Mouse (Mus musculus): Measurements from ENCODE around the gene Ypel2. TPM values are rescaled to one million over a fixed set of nuclear protein-coding genes. Genes with fewer than 3 reads are reported as not detected.
"Not testable (repeated sequence)": the region's sequence is repeated elsewhere in the genome, so short reads cannot be mapped to it uniquely, and the experiment has no call there.

Ypel2 gene
- polyA plus RNA-seq (2016; fragmentation: Nextera tagmentation; extraction: Ambion mirVana): 4.2 and 4.3 TPM in 2 replicates

DNA sequence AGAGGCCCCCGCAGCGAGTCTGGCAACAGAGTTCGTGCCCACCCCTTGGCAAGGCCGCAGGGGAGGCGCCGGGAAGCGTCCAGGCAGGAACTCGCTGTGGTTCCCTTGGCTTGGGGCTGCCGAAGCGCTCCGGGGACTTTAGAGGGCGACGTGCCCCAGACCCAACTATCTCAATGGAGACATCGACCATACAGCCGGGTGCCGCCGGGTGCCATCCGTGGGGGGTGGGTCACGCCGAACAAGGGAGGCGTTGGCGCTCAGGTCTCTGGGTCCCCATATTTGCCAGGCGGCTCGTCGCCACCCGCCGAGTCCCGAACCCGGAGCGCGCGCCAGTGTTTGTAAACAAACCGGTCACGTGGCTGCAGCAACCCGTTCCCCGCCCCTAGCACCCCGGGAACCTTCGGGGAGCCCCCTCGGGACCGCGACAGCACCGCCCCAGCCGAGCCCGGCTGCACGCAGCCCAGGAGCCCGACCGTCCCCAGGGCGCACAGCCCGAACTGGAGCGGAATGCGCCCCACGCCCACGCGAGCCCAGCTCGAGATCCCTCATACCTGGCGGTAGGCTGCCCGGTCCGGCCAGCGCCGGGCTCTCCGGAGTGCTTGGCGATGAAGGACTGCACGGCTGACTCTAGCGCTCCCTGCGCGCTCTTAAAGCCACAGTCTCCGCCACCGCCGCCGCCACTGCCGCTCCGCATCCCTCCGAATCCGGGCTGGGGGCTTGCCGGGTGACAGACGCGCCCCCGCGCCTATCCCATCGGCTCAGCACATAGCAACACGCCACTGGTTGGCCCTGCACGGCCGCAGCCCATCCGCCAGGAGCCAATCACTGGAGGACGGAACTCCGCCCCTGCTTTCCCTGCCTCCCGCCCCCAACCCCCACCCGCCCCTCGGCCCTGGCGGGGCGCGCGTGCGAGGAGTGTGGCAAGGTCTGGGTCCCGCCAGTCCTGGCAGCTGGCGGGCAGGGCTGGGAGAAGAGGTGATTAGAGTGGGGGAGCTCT lies at the start of gene Ypel2:
Ypel2 (minus strand) TSS at position 667 of the 997 bp plus-strand sequence.
- peak within 1 kb of the TSS; percentile 91 for H3K27ac ChIP-seq
- H3K27me3 ChIP-seq (ENCODE audit: insufficient read depth, poor library complexity, severe bottlenecking): peaks cover 6% of the 10 kb centered on the region; the same call in 1 of the 2 replicates
- H3K36me3 ChIP-seq: no peaks in the 10 kb centered on the region
- WGBS: under 1% methylated on average over 96 of the region's 96 CpGs
- peak within 1 kb of the TSS; percentile 92 for H3K4me3 ChIP-seq
- peak; percentile 98 for DNase-seq (ENCODE audit: low spot score)
- H3K9me3 ChIP-seq: no peaks in the 10 kb centered on the region
- H3K4me1 ChIP-seq (replicated peaks): peaks cover 63% of the 10 kb centered on the region

- no peak overlapping the region for H3K4me3 ChIP-seq
- H3K36me3 ChIP-seq: peaks cover 96% of the 10 kb centered on the region
- H3K9me3 ChIP-seq: no peaks in the 10 kb centered on the region
- no peak for DNase-seq (ENCODE audit: low spot score)
- H3K4me1 ChIP-seq (replicated peaks): no peaks in the 10 kb centered on the region
- no peaks in the 10 kb centered on the region for H3K27me3 ChIP-seq (ENCODE audit: insufficient read depth, poor library complexity, severe bottlenecking)
- WGBS: 88% methylated on average over 3 of the region's 3 CpGs
- H3K27ac ChIP-seq: no peak overlapping the region
Observed at GRCm38 (mm10) chr11:87043052-87043451, 49.5 kb upstream of the Ypel2 start.

DNA sequence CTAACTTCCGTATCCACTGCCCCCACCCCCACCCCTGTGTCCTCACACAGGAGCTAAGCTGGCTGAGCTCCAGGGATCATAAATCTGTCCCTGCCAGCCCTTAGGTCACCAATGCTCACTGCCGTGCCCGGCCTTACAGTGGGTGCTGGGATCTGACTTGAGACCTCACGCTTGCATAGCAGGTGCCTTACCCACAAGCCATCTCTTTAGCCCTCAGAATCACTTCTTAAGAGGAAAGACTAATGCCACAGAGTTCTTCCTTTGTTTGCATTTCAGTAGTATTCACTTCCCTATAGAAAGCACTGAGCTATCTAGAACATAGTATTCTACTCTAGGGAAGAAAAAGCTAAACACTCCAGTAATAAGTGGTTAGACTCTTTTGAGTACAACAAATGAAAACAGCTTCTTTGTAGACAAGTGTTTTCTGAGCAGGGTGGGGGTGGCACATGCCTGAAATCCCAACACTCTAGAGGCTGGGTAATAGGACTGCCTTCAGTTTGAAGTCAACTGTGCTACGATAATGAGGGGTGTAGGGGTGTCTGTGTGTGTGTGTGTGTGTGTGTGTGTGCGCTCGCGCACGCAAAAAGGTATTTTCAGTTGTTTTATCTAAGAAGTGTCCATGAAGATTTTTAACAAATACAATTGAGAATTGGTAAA lies 45.9 kb upstream of the Ypel2 start:
- no peaks in the 10 kb centered on the region for H3K27me3 ChIP-seq (ENCODE audit: insufficient read depth, poor library complexity, severe bottlenecking)
- H3K4me1 ChIP-seq (replicated peaks): no peaks in the 10 kb centered on the region
- no peak overlapping the region for H3K4me3 ChIP-seq
- no peak for DNase-seq (ENCODE audit: low spot score)
- H3K36me3 ChIP-seq: peaks cover 96% of the 10 kb centered on the region
- 95% methylated on average over 9 of the region's 9 CpGs for WGBS
- H3K9me3 ChIP-seq: no peaks in the 10 kb centered on the region
- no peak overlapping the region for H3K27ac ChIP-seq

- no peak for DNase-seq (ENCODE audit: low spot score)
- Histone ChIP-seq H3K27me3 (ENCODE audit: insufficient read depth, poor library complexity, severe bottlenecking) (no peaks in the 10 kb centered on the region), H3K4me1 (replicated peaks) (no peaks in the 10 kb centered on the region), H3K4me3 (no peak overlapping the region), H3K27ac (no peak overlapping the region), H3K36me3 (peaks cover 85% of the 10 kb centered on the region), H3K9me3 (no peaks in the 10 kb centered on the region)
- 60% methylated on average over 4 of the region's 4 CpGs for WGBS
Observed at GRCm38 (mm10) chr11:87036180-87036579, 42.7 kb upstream of the Ypel2 start.

- peaks cover 10% of the 10 kb centered on the region for H3K36me3 ChIP-seq
- H3K27ac ChIP-seq: no peak overlapping the region
- WGBS: 94% methylated on average over 3 of the region's 3 CpGs
Observed at GRCm38 (mm10) chr11:87028212-87028611, 34.7 kb upstream of the Ypel2 start.

DNA sequence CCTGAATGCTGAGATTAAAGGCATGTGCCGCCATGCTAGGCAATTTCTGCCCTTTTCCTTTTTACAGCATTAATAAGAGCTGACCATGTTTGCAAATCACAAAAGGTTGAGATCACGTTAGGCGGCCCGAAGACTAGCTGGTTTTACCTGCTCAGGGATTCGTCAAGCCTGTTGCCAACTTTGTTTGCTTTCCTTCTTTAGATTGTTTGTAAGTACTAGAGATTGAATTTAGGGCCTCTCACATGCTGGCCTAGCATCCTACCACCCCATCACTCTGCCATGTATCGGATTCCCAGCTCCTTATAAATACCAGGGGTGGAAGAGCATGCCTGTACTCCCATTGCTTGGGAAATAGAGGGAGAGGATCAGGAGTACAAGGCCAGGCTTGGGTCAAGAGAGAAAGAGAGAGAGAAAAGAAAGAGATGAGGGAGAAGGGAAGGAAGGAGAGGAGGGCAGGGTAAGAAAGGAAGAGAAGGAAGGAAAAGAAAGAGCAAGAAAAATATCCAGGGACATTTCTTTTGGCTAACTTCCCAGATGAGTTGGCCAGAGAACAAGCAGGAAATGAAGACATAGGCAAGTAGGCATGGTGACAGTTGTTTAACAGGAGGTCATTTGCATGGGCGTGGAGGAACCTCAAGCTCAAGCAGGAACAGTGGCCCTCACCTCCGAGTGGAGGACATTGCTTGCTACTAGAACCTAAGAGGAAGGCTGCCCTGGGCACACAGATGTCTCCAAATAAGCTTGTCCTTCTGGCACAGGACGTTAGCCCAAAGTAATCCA lies 32.8 kb upstream of the Ypel2 start:
- Histone ChIP-seq H3K27ac (no peak overlapping the region), H3K36me3 (no peaks in the 10 kb centered on the region), H3K4me3 (no peak overlapping the region), H3K27me3 (ENCODE audit: insufficient read depth, poor library complexity, severe bottlenecking) (no peaks in the 10 kb centered on the region), H3K9me3 (no peaks in the 10 kb centered on the region), H3K4me1 (replicated peaks) (no peaks in the 10 kb centered on the region)
- DNase-seq (ENCODE audit: low spot score): no peak
- WGBS: 82% methylated on average over 9 of the region's 9 CpGs

More at GRCm38 (mm10) chr11:87028212-87028611, 34.7 kb upstream of the Ypel2 start:
- Histone ChIP-seq H3K4me3 (no peak overlapping the region), H3K4me1 (replicated peaks) (no peaks in the 10 kb centered on the region), H3K27me3 (ENCODE audit: insufficient read depth, poor library complexity, severe bottlenecking) (no peaks in the 10 kb centered on the region), H3K9me3 (no peaks in the 10 kb centered on the region)
- DNase-seq (ENCODE audit: low spot score): no peak

DNA sequence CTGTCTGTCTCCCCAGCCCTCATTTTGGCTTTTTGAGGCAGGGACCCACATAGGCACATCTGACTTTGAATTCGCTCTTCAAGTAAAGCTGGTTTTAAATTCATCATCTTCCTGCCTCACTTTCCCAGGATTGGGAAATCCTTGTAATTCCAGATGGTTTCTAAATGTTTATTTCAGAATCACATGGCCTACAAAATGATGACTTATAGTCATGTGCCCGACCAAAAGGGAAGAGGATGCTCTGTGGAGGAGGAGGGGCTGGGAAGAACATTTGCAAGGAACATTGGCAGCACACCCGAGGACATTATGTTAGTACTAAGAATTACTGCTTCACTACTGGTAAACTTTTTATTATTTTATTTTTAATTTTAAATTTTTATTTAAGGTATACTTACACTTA lies 31.8 kb upstream of the Ypel2 start:
- 82% methylated on average over 3 of the region's 3 CpGs for WGBS
- H3K27ac ChIP-seq: no peak overlapping the region
- no peaks in the 10 kb centered on the region for H3K9me3 ChIP-seq
- H3K36me3 ChIP-seq: no peaks in the 10 kb centered on the region
- DNase-seq (ENCODE audit: low spot score): no peak
- no peaks in the 10 kb centered on the region for H3K27me3 ChIP-seq (ENCODE audit: insufficient read depth, poor library complexity, severe bottlenecking)
- H3K4me3 ChIP-seq: no peak overlapping the region
- no peaks in the 10 kb centered on the region for H3K4me1 ChIP-seq (replicated peaks)

GRCm38 (mm10) chr11:87023240-87023639 lies 29.7 kb upstream of the Ypel2 start:
- DNase-seq (ENCODE audit: low spot score); H3K27ac ChIP-seq; H3K36me3 ChIP-seq; H3K9me3 ChIP-seq; H3K4me1 ChIP-seq (replicated peaks); H3K4me3 ChIP-seq; H3K27me3 ChIP-seq (ENCODE audit: insufficient read depth, poor library complexity, severe bottlenecking): not testable (repeated sequence)
- WGBS: 72% methylated on average over 8 of the region's 8 CpGs

- no peak overlapping the region for H3K4me3 ChIP-seq
- no peak overlapping the region for H3K27ac ChIP-seq
- no peaks in the 10 kb centered on the region for H3K36me3 ChIP-seq
- WGBS: 84% methylated on average over 4 of the region's 4 CpGs
- no peaks in the 10 kb centered on the region for H3K9me3 ChIP-seq
- no peak for DNase-seq (ENCODE audit: low spot score)
- H3K4me1 ChIP-seq (replicated peaks): no peaks in the 10 kb centered on the region
- H3K27me3 ChIP-seq (ENCODE audit: insufficient read depth, poor library complexity, severe bottlenecking): no peaks in the 10 kb centered on the region
Observed at GRCm38 (mm10) chr11:87022765-87023164, 29.3 kb upstream of the Ypel2 start.

DNA sequence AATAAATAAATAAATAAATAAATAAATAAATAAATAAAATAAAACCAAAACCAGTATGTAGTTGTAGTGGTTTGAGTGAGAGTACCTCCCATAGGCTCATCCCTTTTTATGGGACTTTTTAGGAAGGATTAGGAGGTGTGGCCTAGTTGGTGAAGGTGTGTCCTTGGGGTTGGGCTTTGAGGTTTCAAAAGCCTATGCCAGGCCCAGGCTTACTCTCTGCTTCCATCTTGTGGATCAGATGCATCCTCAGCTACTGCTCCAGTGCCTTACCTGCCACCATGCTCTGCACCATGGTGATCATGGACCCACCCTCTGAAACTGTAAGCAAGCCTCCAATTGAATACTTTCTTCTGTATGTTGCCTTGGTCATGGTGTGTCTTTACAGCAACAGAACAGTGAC lies 28.0 kb upstream of the Ypel2 start:
- DNase-seq (ENCODE audit: low spot score): no peak
- Histone ChIP-seq H3K36me3 (no peaks in the 10 kb centered on the region), H3K4me3 (no peak overlapping the region), H3K27ac (no peak overlapping the region), H3K4me1 (replicated peaks) (no peaks in the 10 kb centered on the region), H3K9me3 (no peaks in the 10 kb centered on the region), H3K27me3 (ENCODE audit: insufficient read depth, poor library complexity, severe bottlenecking) (no peaks in the 10 kb centered on the region)

- no peak overlapping the region for H3K4me3 ChIP-seq
- H3K36me3 ChIP-seq: no peaks in the 10 kb centered on the region
- 83% methylated on average over 5 of the region's 5 CpGs for WGBS
- DNase-seq (ENCODE audit: low spot score): no peak
- H3K27ac ChIP-seq: no peak overlapping the region
- no peaks in the 10 kb centered on the region for H3K27me3 ChIP-seq (ENCODE audit: insufficient read depth, poor library complexity, severe bottlenecking)
- no peaks in the 10 kb centered on the region for H3K4me1 ChIP-seq (replicated peaks)
- no peaks in the 10 kb centered on the region for H3K9me3 ChIP-seq
Observed at GRCm38 (mm10) chr11:87020449-87020848, 26.9 kb upstream of the Ypel2 start.

DNA sequence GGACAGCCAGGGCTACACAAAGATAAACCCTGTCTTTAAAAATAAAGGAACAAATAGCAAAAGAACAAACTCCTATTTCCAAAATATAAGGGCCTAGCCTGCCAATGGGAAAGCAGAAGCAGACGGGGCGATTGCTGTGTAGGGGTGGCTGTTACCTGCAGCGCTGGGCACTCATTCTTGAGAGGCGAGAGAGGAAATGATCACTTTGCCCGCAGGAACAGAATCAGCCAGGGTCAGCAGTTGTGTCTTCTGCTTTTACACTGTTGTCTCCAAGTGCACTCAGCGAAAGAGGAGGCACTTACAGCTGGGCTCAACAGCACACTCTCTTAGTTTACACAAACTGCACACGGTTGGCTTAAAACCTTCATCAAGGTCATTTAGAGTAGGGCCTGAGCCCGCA lies 25.9 kb upstream of the Ypel2 start:
- no peak overlapping the region for H3K27ac ChIP-seq
- H3K4me1 ChIP-seq (replicated peaks): no peaks in the 10 kb centered on the region
- H3K27me3 ChIP-seq (ENCODE audit: insufficient read depth, poor library complexity, severe bottlenecking): no peaks in the 10 kb centered on the region
- DNase-seq (ENCODE audit: low spot score): no peak
- H3K9me3 ChIP-seq: no peaks in the 10 kb centered on the region
- H3K4me3 ChIP-seq: no peak overlapping the region
- 90% methylated on average over 8 of the region's 8 CpGs for WGBS
- H3K36me3 ChIP-seq: no peaks in the 10 kb centered on the region

All from hindbrain, embryonic 10.5 days (tissue).